10 mouse cellular contexts compared by ENCODE assay signal in the genomic region with DNA sequence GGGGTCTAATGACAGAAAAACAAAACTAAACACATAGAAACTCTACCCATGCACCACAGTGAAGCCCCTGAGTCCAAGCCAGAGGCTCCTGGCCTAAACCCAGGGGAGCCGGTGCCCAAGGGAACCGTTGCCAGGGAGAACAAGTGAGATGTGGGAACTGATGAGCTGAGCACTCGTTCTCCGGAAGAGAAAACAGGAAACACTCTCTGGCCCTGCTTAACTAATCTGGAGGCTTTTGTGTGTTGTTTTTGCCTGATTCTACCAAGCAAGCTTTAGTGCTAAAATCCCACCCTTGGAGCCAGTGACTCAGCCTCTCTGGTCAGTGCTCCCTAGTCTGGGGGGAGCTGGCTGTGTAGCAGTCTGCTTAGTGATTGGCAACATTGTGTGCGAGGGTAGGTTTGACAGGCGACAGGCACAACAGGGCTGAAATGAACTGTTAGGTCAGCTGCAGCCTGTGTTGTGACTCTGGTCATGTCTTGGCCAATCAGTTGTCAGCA.
A peak's percentile ranks its signal among the peaks of the same experiment; 100 is the strongest.
DNase-seq lines count a peak whose midpoint lies in the region; ATAC-seq and TF ChIP-seq lines count a peak whose summit lies in the region.
"Had no signal": no experiment of that assay in that cellular context is flagged by ENCODE, and none has a peak within 500 bp of the region (broad histone marks: within the 10 kb centered on the region; RNA-seq: fewer than 3 reads in every experiment).

No protein-coding gene starts in this region.

- peak; percentile 73 for ATAC-seq in forebrain, embryonic 14.5 days
- ATAC-seq in megakaryocyte, adult 5-6 weeks (ENCODE audit: poor library complexity, severe bottlenecking) = peak; percentile 29
- ATAC-seq in erythroid progenitor cell, adult 5-6 weeks (replicated peaks; ENCODE audit: low FRiP score, poor library complexity, severe bottlenecking) = no peak

- no peaks in the 10 kb centered on the region for H3K27me3 ChIP-seq in forebrain, embryonic 14.5 days (replicated peaks; ENCODE audit: control insufficient read depth, insufficient read depth, low read length)
- H3K27me3 ChIP-seq: liver, embryonic 13.5 days; neural tube, embryonic 12.5 days had no signal

- 20% methylated on average over 6 of the region's 6 CpGs for WGBS in forebrain, embryonic 14.5 days

- H3K4me1 ChIP-seq in bone marrow macrophage, adult 2 months (ENCODE audit: control insufficient read depth, insufficient read depth, low read length) = peaks cover 33% of the 10 kb centered on the region
- H3K4me1 ChIP-seq in forebrain, embryonic 14.5 days (ENCODE audit: control insufficient read depth, insufficient read depth, low read length) = peaks cover 5% of the 10 kb centered on the region
- H3K4me1 ChIP-seq: liver, embryonic 13.5 days had no signal

- no peaks in the 10 kb centered on the region for H3K9me3 ChIP-seq in forebrain, embryonic 14.5 days (replicated peaks; ENCODE audit: control insufficient read depth, low read length)
- H3K9me3 ChIP-seq: liver, embryonic 13.5 days; neural tube, embryonic 12.5 days had no signal

- H3K4me3 ChIP-seq in layer of hippocampus, adult 2 months = no peak overlapping the region
- peak overlapping the region; percentile 4 for H3K4me3 ChIP-seq in bone marrow macrophage, adult 2 months (ENCODE audit: insufficient read depth, low read length)
- no peak overlapping the region for H3K4me3 ChIP-seq in forebrain, embryonic 14.5 days (ENCODE audit: low read depth, low read length)
- H3K4me3 ChIP-seq: liver, embryonic 13.5 days; neural tube, embryonic 12.5 days had no signal

- no peak overlapping the region for H3K4me2 ChIP-seq in forebrain, embryonic 14.5 days (ENCODE audit: low read length)
- H3K4me2 ChIP-seq: liver, embryonic 13.5 days; neural tube, embryonic 12.5 days had no signal

- no peak for TF ChIP-seq POLR2A in bone marrow macrophage, adult 2 months (IDR thresholded peaks at IDR 0.05; ENCODE audit: borderline replicate concordance, low read depth, low read length)

- TF ChIP-seq CTCF in layer of hippocampus, adult 2 months (conservative IDR thresholded peaks at IDR 0.05) = no peak
- TF ChIP-seq CTCF in bone marrow macrophage, adult 2 months (IDR thresholded peaks at IDR 0.05; ENCODE audit: low read depth, low read length) = no peak

- DNase-seq in layer of hippocampus, adult 2 months (ENCODE audit: low spot score in 2 of 2) = peak; percentile 32 to 55
- no peak for DNase-seq in layer of hippocampus, adult 9-11 months
- peak; percentile 82 for DNase-seq in forebrain, embryonic 14.5 days (ENCODE audit: low spot score)
- DNase-seq in urinary bladder, postnatal 14 days (ENCODE audit: low spot score) = no peak
- no peak for DNase-seq in left cerebral cortex, adult 18-20 months (ENCODE audit: low spot score in 2 of 2)
- DNase-seq: liver, embryonic 13.5 days had no signal

- H3K36me3 ChIP-seq in forebrain, embryonic 14.5 days (ENCODE audit: control insufficient read depth, insufficient read depth, low read length) = no peaks in the 10 kb centered on the region
- H3K36me3 ChIP-seq: liver, embryonic 13.5 days; neural tube, embryonic 12.5 days had no signal

- peak overlapping the region; percentile 80 for H3K27ac ChIP-seq in layer of hippocampus, adult 2 months
- H3K27ac ChIP-seq in bone marrow macrophage, adult 2 months (ENCODE audit: insufficient read depth, low read depth, low read length) = peak overlapping the region; percentile 73
- no peak overlapping the region for H3K27ac ChIP-seq in forebrain, embryonic 14.5 days (ENCODE audit: low read depth, low read length)
- H3K27ac ChIP-seq: liver, embryonic 13.5 days; neural tube, embryonic 12.5 days had no signal

- no peak overlapping the region for H3K9ac ChIP-seq in forebrain, embryonic 14.5 days (ENCODE audit: low read length)
- H3K9ac ChIP-seq: liver, embryonic 13.5 days; neural tube, embryonic 12.5 days had no signal

Comparison
In these comparisons a context has a peak if more than half of its experiments do, and no peak if none do; other contexts are left out.
1. DNase-seq: peak in layer of hippocampus, adult 2 months (2 of 2) and forebrain, embryonic 14.5 days (single experiment); none in layer of hippocampus, adult 9-11 months (single experiment), urinary bladder, postnatal 14 days (single experiment) and left cerebral cortex, adult 18-20 months (0 of 2).